Mouse (Mus musculus): Measurements from ENCODE around the gene Cacna2d2.

The Cacna2d2 gene

DNA sequence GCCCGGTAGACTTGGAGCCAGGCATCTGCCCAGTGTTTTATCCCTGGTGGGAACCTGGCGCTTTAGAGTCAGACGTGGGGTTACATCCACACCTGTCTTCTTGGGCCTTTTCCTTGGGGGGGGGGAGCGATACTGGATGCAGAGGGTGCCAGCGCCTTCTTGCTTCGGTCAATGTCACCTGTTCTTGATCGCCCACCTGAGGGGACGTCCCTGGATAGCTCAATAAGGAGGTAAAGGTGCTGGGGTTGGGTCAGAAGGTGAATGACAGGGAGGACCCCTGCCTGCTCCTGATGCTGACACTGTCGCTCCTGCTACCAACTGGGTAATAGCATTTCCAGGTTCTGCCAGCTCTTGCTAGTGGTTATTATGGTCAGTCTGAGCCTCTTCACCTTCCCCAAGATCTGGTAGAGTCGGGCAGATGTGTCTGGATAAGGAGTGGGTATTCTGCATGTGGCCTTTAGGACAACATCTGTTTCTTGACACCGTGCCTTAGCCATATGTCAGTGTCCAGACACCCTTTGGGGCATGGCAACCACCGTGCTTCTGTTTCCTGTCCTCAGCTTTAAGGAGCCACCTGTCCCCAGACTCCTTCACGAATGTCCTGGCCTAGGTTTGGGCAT lies 1.4 kb downstream of the Cacna2d2 start:
- in situ Hi-C loops (cut with MboI, MseI), result no loop called here

DNA sequence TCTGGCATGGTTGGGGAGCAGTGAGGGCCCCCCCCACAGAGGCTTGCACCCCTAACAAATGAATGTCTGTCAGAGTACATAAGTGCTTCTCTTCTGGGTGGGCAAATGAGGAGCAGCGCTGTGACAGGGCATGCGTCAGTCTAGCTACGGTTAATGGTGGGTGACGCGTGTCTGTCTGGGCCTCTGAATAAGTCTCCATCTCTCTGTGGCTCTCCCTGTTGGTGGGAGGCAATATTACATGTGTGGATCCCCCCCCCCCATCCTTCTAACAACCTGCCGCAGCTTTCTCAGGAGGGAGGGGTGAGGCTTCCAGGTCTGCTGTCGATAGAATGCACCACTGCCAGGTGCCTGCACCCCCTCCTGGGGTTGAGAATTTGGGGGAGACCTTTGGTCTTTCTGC lies 3.7 kb downstream of the Cacna2d2 start:
- in situ Hi-C loops (cut with MboI, MseI), result no loop called here

DNA sequence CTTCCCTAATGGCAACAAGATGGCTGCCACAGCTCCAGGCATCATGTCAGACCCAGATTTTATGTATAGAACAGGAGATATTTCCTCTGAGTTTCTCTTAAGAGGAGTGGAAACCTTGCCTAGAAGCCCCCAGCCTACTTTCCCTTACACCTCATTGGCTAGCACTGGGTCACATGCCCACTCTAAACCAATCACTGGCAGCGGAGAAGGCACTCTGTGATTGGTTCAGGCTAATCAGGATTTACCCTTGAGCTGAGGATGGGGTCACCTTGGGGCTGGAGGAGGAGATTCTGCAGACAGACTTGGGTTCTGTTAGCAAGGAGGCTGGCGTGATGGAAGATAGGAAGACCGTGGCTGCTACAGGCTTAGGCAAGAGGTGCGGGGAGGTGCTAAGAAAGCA lies 10.0 kb downstream of the Cacna2d2 start:
- in situ Hi-C loops (cut with MboI, MseI), result no loop called here

DNA sequence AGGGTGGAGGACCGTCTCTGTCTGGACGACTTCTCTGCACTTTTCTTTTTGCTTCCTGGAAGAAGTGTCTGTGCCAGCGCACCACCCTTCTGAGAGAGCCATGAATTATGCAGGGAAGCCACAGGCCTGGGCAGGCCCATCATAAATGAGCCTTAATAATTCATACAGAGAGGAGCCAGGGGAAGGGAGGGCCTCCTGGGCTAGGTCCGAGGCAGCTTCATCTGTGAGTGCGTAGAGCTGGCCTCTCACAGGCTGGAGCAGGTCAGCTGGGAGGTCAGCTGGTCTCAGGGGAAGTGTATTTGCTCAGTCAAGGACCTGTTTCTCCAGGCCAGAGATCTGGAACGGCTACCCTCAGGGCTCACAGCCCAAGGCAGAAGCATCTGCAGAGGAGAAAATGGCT lies 17.7 kb downstream of the Cacna2d2 start:
- in situ Hi-C loops (cut with MboI, MseI), result no loop called here

DNA sequence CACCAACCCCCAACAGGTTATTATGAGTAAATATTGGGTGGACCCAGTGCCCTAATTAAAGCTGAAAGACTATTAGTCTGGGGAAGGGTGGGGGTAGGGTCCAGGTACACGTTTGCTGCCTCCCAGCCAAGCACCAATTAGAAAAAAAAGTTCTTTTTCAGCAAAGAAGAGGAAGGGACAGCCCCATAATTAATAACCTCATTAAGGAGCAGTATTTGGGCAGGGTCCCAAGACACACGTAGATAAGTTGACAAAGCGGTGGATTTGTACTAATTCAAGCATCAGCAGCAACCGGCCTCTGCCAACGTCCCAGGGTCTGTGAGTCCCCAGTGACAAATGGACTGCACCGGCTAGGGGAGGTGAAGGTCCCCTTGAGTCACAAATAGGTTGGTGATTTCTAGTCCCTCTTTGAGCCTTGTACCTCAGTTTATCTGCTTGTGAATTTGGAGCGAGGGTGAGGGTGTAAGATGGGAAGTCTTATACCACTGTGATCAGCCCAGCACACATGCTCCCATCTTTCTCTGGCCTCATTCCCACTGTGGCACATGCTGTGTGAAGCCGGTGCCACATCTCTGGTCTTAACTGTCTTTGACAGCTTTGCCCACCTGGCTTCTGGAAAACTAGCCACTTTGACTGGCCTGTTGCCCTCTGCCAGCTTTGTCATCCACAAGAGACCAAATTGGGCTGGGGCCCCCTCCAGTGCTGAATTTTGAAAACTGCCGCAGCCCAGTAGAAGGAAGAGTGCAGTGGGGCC lies 20.3 kb downstream of the Cacna2d2 start:
- in situ Hi-C loops (cut with MboI, MseI), result no loop called here

DNA sequence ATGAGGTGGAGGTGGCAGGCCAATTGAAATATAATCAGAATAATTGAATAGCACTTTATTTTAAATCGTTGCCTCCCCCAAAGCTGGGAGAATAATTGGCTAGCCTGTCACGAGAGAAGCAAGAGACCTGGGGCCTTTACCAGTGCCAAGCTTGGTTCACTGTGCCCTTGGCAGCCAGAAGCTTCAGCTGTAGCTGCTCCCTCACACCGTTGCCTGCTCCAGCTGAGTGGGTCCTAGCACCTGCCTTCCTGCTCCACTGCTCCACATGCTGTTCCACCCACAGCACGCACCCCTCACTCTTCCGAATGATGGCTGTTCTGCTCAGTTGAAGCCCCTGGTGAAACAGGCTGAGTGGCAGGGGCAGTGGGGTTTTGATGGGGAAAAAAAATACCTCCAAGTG lies 21.5 kb downstream of the Cacna2d2 start:
- in situ Hi-C loops (cut with MboI, MseI), result no loop called here

DNA sequence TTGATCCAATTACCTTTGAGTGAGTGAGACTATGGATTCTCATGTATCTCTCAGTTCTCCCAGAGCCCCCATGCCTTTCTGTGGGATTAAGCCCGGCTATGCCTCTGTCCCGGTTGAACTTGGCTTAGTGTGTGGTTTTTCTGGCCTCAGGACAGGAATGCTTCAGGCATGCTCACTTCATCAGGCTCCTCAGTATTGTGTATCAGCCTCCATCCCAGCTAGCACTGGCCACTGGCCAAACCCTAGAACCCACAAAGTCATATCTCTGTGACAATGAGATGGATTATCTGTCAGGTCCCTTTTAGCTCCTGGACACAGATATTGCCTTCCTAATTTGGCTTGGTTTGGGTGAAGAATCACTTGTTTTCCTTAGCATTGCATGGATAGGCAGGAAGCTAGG lies 23.5 kb downstream of the Cacna2d2 start:
- in situ Hi-C loops (cut with MboI, MseI), result no loop called here

DNA sequence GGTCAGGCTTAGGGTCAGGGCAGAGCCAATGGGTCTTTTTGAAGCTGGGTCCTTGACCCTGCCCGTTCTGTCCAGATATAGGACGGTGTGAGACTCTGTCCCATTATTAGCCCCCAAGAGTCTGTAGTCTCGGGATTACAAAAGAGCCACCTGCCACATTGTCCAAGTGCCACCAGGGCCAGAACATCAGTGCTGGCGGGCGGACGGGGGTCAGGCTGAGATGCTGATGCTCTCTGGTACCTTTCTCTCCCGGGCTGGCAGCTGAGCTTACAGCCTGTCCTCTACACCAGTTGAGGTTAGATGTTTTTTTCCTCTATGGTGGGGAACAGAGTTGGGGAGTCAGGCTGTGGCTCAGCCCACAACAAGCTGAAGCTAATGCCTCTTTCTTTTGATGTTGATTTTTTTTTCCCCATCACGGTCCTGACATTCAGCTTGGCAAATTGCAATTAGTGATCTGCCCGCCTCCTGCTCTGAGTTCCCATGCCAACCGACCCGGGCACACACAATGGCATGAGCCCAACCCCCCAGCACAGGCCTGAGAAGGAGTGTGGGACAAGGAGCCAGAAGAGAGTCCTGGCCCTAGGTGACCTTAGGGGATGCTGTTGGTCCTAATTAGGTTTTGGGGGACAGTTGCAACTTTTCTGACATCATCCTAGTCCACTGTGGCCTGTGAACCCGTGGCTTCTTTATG lies 25.2 kb downstream of the Cacna2d2 start:
- in situ Hi-C loops (cut with MboI, MseI), result no loop called here

DNA sequence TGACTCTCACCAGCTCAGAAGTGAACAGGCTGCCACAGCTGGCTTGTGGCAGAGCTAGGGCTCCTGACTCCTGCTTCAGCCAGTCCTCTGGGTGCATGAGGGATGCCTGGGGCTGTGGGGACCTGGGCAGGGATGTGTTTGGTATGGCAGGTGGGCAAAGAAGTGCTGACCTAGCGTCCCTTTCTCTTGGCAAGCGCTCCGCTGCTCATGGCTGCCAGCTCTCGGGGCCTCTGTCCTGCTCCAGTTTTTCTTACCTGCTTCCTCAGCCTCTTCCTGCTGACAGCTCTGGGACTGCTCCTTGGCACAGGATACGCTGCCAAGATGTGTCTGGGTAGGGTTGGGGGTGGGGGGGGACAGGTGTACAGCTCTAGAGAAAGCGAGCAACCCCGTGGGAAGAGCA lies 28.5 kb downstream of the Cacna2d2 start:
- in situ Hi-C loops (cut with MboI, MseI), result no loop called here

DNA sequence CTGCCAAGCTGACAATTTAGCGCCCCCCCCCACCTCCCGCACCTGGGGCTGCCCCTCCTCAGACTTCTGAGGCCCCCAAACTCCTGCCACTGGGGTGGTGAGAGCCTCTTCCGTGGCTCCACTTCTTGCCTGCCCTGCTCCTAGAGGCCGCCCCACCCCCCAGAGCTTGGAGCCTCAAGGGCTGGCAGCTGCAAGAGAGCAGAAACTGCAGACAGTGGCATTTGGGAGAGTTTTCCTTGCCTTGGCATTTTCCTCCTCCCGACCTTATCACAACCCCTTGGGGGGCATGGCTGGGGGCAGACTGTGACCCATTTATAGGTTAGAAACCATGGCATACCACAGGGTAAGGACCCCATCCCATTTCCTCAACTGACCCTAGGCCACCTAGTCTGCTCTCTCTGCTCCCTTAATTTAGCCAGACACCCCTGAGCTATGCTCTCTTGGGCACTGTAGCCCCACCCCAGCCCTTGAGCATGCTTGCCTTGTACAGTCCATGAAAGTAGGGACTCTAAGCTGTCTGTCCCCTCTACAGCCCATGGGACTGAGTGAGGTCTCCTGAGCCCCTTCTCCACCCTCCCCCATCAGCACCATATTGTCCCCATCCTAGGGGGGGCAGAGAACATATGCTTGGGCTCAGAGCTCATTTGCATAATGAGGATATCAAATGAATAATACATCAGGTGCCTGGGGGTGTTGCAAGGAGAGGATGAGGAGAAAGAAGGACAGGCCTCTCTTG lies 29.2 kb downstream of the Cacna2d2 start:
- in situ Hi-C loops (cut with MboI, MseI), result no loop called here

DNA sequence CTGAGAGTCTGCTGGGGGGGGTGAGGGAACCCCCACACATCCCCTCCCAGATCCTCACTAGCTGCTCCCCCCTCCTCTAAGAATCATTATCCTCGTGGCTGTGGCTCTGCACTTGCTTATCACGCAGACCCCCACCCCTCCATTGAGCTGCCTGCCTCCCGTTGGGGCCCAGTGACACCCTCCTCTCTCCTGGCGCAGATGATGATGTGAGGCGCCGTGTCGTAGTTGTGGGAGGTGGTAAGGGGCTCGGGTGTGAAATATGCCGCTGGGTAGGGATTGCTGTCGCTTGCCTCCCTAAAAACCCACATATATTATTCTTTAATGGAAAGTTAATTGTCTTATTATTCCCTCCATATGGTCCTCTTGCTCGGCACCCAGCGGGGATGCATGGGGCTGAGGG lies 31.0 kb downstream of the Cacna2d2 start:
- in situ Hi-C loops (cut with MboI, MseI), result loop anchor here (5.0 kb wide), 1 partner anchor 48 kb away; no protein-coding TSS in a partner anchor

DNA sequence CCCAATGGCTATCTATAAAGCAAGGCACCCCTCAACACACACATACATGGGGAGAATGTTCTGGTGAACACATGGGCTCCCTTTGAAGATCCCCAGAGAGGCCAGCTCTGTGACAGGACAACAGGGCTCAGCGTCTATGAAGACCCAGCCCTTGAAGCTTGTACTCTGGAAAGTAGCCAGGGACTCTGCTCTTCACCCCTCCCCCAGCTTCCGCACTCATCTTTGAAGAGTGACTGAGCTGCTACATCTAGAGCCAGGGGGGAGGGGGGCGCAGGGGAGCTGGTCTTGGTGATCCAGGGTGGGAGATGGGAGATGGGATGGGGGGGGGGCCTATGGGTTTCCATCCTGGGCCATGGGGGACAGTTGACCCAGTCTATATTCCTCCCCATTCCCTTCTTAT lies 33.1 kb downstream of the Cacna2d2 start:
- in situ Hi-C loops (cut with MboI, MseI), result loop anchor here (5.0 kb wide), 1 partner anchor 50 kb away; no protein-coding TSS in a partner anchor

DNA sequence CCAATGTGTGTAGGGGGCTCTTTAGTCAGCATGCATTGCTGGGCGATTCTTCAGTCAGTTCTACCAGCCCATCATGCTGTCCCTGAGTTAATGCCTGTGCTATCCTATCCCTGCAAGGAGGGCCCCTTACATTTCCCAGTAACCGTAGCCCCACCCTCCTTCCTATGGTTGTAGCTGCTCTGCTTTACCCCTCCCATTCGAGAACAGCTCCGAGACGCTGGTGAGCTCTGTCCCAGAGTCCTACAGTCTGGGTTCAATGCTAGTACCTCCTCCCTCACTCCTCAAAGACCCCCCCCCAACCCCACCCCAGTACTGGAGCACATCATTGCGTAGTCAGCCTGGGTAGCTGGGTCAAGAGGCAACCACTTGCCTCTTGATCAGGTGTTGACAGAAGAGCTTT lies 35.4 kb downstream of the Cacna2d2 start:
- in situ Hi-C loops (cut with MboI, MseI), result loop anchor here (5.0 kb wide), 1 partner anchor 53 kb away; no protein-coding TSS in a partner anchor

DNA sequence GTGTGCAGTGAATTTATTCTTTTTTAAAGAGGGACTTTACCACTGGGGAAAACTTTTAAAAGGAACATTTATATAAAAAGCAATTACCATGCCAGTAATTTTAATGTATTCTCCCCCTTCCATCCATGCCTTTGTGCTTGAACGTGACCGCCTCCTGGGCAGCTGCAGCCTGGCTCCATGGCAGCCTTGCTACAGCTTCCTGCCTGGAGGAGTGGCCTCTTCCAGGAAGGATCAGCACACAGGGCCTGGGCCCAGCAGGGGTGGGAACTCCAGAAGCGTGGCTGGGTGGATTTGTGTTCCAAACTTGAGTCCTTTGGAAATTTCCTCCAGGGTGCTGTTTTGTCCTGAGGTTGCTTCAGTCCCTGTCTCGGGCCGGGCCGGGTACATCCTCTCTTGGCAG lies 35.9 kb downstream of the Cacna2d2 start:
- in situ Hi-C loops (cut with MboI, MseI), result no loop called here

DNA sequence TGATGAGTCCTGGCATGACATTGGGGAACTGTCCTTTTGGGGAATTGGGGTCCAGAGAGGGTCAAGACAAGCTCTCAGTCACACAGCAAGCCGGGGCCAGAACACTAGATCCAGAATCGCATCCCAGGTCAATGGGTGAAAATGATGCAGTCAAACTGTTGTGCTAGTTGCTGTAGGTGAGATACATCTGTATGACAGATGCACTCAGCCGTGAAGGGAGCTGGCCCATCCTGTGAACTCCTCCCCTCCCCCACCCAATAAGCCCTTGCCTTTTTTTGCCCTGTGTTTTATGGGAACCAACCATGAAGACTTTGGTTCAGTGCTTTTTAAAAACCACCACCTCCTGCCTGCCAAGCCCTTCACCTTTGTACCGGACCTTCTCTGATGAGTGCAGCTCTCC lies 43.5 kb downstream of the Cacna2d2 start:
- in situ Hi-C loops (cut with MboI, MseI), result no loop called here

DNA sequence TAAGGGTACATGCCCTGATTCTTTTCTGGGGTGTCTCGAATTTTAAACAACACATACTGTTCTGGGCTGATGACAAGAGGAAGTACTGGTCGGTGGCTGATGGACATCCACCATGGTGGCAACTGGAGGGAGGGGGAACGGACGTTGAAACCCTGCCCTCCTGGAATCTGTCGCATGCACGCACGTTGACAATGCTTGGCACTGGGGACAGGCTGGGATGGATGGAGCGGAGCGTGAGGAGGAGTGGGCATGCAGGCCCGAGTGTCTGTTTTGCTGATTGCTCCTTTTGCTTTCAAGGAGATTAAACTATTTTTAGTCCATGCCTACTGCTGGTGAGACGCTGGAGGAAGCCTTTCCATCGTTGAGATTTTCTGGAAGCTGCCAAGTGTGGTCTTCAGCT lies 43.9 kb downstream of the Cacna2d2 start:
- in situ Hi-C loops (cut with MboI, MseI), result no loop called here

DNA sequence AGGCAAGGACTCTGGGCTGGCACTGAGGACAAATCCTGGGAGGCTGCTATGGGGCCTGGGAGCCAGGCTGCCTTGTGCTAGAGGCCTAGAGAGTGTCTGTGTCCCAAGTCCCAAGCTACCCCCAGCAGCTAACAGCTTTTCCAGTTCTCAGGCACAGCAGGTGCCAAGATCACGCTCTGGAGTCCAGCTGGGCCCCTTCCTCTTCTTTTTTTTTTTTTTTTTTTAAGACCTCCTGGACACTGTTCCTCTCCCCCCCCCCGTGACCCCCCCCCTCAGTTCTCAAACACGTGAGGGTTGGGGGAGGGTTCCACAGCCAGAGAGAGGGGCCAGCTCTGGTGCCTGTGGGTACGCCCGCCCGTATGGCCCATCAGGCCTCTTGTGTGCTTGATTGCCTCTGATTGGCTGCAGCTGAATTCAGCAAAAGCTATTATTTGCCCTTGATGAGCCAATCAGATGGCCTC lies 45.6 kb downstream of the Cacna2d2 start:
- in situ Hi-C loops (cut with MboI, MseI), result no loop called here

DNA sequence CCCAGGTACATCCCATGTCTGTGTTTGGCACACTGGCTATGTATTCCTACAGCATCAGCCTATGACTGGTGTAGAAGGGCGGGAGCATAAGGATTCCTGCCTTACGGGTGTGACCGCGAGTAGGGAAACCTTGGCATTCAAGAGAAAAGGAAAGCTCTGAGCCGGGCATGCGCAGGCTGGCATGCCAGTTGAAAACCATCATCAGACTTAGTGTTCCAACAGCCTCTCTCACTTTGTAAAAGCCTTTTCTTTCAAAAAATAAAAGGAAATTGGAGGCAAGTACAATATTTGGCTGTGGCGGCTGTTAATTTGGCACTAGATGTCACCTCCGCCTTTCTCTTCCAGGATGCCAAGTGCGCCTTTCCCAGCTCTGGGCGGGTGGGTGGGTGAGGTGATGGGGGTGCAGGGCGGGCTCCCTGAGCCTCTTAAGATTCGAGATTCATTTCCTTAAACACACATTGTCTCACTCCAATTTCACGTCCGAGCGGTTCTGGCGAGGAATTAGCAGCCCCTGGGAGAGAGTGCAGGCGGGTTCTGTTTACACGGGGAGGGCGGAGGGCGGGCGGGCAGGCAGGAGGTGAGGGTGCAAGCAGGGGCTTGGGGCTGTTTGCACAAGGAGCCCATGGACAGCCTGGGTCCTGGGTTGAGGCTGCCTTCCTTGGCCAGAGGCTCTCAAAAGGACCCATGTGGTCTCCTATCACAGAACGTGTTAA lies 49.5 kb downstream of the Cacna2d2 start:
- in situ Hi-C loops (cut with MboI, MseI), result no loop called here

DNA sequence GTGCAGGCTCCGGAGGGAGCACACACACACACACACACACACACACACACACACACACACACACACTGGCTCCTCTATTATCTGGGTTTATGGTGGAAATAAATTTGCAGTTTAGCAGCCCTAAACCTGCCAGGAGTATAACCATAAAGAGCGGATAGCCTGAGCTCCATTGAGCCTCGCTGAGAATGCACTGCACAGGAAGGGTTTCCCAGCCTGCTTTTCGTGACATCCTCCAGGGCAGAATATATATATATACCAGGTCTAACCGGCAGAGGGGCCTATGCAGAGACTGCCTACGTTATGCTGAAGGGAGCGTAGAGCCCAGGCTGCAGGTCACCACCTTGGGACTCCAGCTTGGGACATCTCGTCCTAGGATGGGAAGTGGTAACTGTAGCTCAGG lies 52.0 kb downstream of the Cacna2d2 start:
- in situ Hi-C loops (cut with MboI, MseI), result no loop called here

DNA sequence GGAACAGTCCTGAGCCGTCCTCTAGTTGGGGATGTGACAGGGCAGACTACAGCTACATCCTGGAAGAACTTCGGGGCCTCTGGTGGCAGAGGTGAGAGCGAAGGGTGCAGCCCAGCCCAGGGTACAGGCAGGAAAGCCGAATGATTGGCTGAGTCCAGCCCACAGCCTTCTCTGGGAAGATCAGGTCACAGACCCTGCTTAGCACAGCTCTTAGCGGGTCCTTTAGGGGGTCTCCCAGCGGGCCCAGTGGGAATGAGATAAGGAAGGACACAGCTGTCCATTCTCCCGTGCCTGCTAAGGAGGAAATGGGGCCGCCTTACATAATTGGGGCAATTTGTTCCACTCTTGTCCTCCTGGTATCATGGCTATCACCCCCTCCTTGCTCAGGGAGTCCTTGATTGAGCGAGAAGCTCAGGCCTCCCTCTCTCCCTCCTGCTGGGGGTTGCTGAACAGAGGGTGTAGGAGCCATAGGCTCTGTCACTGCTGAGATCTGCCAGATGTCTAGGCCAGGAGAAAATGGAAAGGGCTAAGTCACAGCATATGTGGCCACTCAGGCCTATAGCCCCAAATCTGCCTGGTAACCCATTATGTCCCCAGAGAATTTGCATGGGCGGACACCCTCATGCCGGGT lies 52.6 kb downstream of the Cacna2d2 start:
- in situ Hi-C loops (cut with MboI, MseI), result no loop called here

DNA sequence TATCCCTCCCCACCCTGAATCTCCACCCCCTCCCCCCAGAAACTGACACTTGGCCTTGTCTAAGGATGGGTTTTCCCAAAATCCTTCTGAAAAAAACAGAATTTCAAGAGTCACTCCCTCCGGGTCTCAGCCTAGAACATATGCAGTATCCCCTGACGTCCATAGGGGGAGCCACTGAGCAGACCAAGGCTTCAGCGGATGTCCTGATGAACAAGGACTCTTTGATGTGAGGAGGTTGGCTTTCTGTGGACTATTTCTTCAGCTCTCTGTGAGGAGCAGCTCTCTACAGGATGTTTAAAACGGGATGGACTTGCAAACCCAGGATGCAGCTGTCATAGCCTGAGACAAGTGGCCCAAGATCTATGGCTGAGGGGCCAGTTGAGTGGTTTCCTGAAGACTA lies 53.1 kb downstream of the Cacna2d2 start:
- in situ Hi-C loops (cut with MboI, MseI), result no loop called here
